Mouse (Mus musculus) liver, postnatal 0 days (tissue): ENCODE results near the gene Lrrc1. TPM values are rescaled to one million over a fixed set of nuclear protein-coding genes. Genes with fewer than 3 reads are reported as not detected.

Experiments used
- ATAC-seq: fragments of 200-750 bp; cut with Nextera tagmentation; 2 replicates; pipeline ENCODE4 v1.8.0; 2017; ENCODE audit warnings: mild to moderate bottlenecking, moderate library complexity
- DNase-seq: peaks from one replicate; pipeline ENCODE4 v3.0.0-alpha.2; 2016
- H3K27ac ChIP-seq: fragments of 300-500 bp; sonication (generic); 2 replicates; pipeline ENCODE4 v1.5.1; 2014; ENCODE audit warnings: antibody characterized with exemption, moderate library complexity, mild to moderate bottlenecking, low read depth
- H3K27me3 ChIP-seq: fragments of 300-500 bp; sonication (generic); 2 replicates; pipeline ENCODE4 v1.6.1; 2014; ENCODE audit warnings: low read length, control low read depth, mixed read lengths; ENCODE audit not compliant: insufficient read depth
- H3K36me3 ChIP-seq: fragments of 300-500 bp; sonication (generic); replicated peaks from 2 replicates; pipeline ENCODE4 v1.6.1; 2014; ENCODE audit warnings: mild to moderate bottlenecking, control low read depth, low read length, moderate library complexity, mixed read lengths; ENCODE audit not compliant: insufficient read depth
- H3K4me1 ChIP-seq: fragments of 300-500 bp; sonication (generic); 2 replicates; pipeline ENCODE4 v1.6.1; 2014; ENCODE audit warnings: antibody characterized with exemption, mild to moderate bottlenecking, control low read depth; ENCODE audit not compliant: insufficient read depth
- H3K4me2 ChIP-seq: fragments of 300-500 bp; sonication (generic); 2 replicates; pipeline ENCODE4 v1.6.1; 2014; ENCODE audit warnings: low read depth, mild to moderate bottlenecking, low read length, moderate library complexity, mixed read lengths
- H3K4me3 ChIP-seq: fragments of 300-500 bp; sonication (generic); 2 replicates; pipeline ENCODE4 v1.5.1; 2014; ENCODE audit warnings: low read depth, low read length
- H3K9ac ChIP-seq: fragments of 300-500 bp; sonication (generic); replicated peaks from 2 replicates; pipeline ENCODE4 v1.6.1; 2014; ENCODE audit warnings: mild to moderate bottlenecking, moderate library complexity
- H3K9me3 ChIP-seq: fragments of 300-500 bp; sonication (generic); 2 replicates; pipeline ENCODE4 v1.6.1; 2016; ENCODE audit warnings: mild to moderate bottlenecking, control low read depth, low read length, mixed read lengths
- CTCF ChIP-seq: sonication (generic); IDR thresholded peaks from 2 replicates; pipeline ENCODE4 v1.5.1; 2016; ENCODE audit warnings: antibody characterized with exemption, low read depth
- EP300 ChIP-seq: IDR thresholded peaks from 2 replicates; pipeline ENCODE4 v1.6.1; 2016; ENCODE audit warnings: antibody characterized with exemption, low read depth, mild to moderate bottlenecking
- WGBS: fragments of 180-500 bp; shearing (Covaris S2); extraction: QIAGEN DNeasy Blood & Tissue Kit; methylation state at CpG from one replicate; pipeline ENCODE4 v1.1.7; 2014; ENCODE audit not compliant: insufficient replicate concordance; 5-methylcytosine and 5-hydroxymethylcytosine counted together
- polyA plus RNA-seq: library from polyadenylated mRNA; unstranded; fragments of >200 nt; fragmentation: Nextera tagmentation; extraction: Ambion mirVana; gene quantifications from 2 replicates; pipeline ENCODE4 v1.2.1, GENCODE M21; 2015

Gene Lrrc1
- polyA plus RNA-seq, 1 experiment from 2014 or later: 1.5 TPM

- TF ChIP-seq CTCF (no peak), EP300 (no peak)
- Histone ChIP-seq H3K4me3 (no peak overlapping the region), H3K27ac (no peak overlapping the region), H3K9ac (no peak overlapping the region), H3K4me2 (no peak overlapping the region), H3K27me3 (no peaks in the 10 kb centered on the region), H3K4me1 (no peaks in the 10 kb centered on the region; the same call in 1 of the 2 replicates), H3K9me3 (no peaks in the 10 kb centered on the region), H3K36me3 (no peaks in the 10 kb centered on the region)
- WGBS: 62% methylated on average over 9 of the region's 9 CpGs
- DNase-seq: no peak
- ATAC-seq: 0 out of 2 replicates have a peak, but pooled peaks have one; percentile 7
Measured at GRCm38 (mm10) chr9:77419501-77420199, 125.0 kb downstream of the Lrrc1 start.

- Histone ChIP-seq H3K36me3 (no peaks in the 10 kb centered on the region), H3K27me3 (no peaks in the 10 kb centered on the region), H3K9ac (no peak overlapping the region), H3K9me3 (no peaks in the 10 kb centered on the region), H3K4me1 (no peaks in the 10 kb centered on the region; the same call in 1 of the 2 replicates), H3K4me2 (no peak overlapping the region), H3K4me3 (no peak overlapping the region), H3K27ac (no peak overlapping the region)
- TF ChIP-seq EP300: no peak
- DNase-seq (no peak), ATAC-seq (no peak)
- 60% methylated on average over 2 of the region's 2 CpGs for WGBS
Measured at GRCm38 (mm10) chr9:77418800-77419199, 125.9 kb downstream of the Lrrc1 start.

- Histone ChIP-seq H3K9ac (no peak overlapping the region), H3K9me3 (no peaks in the 10 kb centered on the region), H3K4me3 (no peak overlapping the region), H3K4me1 (no peaks in the 10 kb centered on the region; the same call in 1 of the 2 replicates), H3K27me3 (no peaks in the 10 kb centered on the region), H3K36me3 (no peaks in the 10 kb centered on the region), H3K4me2 (no peak overlapping the region), H3K27ac (no peak overlapping the region)
- WGBS: 79% methylated on average over 4 of the region's 4 CpGs
- ATAC-seq (no peak), DNase-seq (no peak)
- no peak for TF ChIP-seq CTCF
- no peak for TF ChIP-seq EP300
Measured at GRCm38 (mm10) chr9:77416486-77416885, 128.2 kb downstream of the Lrrc1 start.

GRCm38 (mm10) chr9:77416002-77416401 lies 128.7 kb downstream of the Lrrc1 start:
- H3K27me3 ChIP-seq: no peaks in the 10 kb centered on the region
- TF ChIP-seq EP300 (no peak), CTCF (no peak)
- no peak overlapping the region for H3K9ac ChIP-seq
- no peak overlapping the region for H3K27ac ChIP-seq
- H3K4me2 ChIP-seq: no peak overlapping the region
- 90% methylated on average over 7 of the region's 7 CpGs for WGBS
- no peaks in the 10 kb centered on the region for H3K36me3 ChIP-seq
- DNase-seq (no peak), ATAC-seq (no peak)
- H3K4me1 ChIP-seq: no peaks in the 10 kb centered on the region; the same call in 1 of the 2 replicates
- no peaks in the 10 kb centered on the region for H3K9me3 ChIP-seq
- H3K4me3 ChIP-seq: no peak overlapping the region

GRCm38 (mm10) chr9:77411830-77412425 lies 132.7 kb downstream of the Lrrc1 start:
- ATAC-seq (no peak), DNase-seq (no peak)
- H3K27me3 ChIP-seq: no peaks in the 10 kb centered on the region
- H3K9me3 ChIP-seq: no peaks in the 10 kb centered on the region
- H3K36me3 ChIP-seq: no peaks in the 10 kb centered on the region
- no peak overlapping the region for H3K9ac ChIP-seq
- no peaks in the 10 kb centered on the region for H3K4me1 ChIP-seq
- no peak overlapping the region for H3K27ac ChIP-seq
- TF ChIP-seq CTCF: no peak
- no peak for TF ChIP-seq EP300
- 64% methylated on average over 3 of the region's 3 CpGs for WGBS
- no peak overlapping the region for H3K4me3 ChIP-seq
- H3K4me2 ChIP-seq: no peak overlapping the region

- DNase-seq: no peak
- Histone ChIP-seq H3K4me1 (no peaks in the 10 kb centered on the region), H3K27ac (no peak overlapping the region), H3K4me3 (no peak overlapping the region), H3K9me3 (no peaks in the 10 kb centered on the region), H3K27me3 (no peaks in the 10 kb centered on the region), H3K9ac (no peak overlapping the region), H3K4me2 (no peak overlapping the region), H3K36me3 (no peaks in the 10 kb centered on the region)
- TF ChIP-seq EP300 (no peak), CTCF (no peak)
- 58% methylated on average over 4 of the region's 4 CpGs for WGBS
- ATAC-seq: no peak
Measured at GRCm38 (mm10) chr9:77410968-77411367, 133.7 kb downstream of the Lrrc1 start.
